Mouse (Mus musculus) ES-E14 (cell line): ENCODE data around the gene Ndufc1. TPM values are rescaled to one million over a fixed set of nuclear protein-coding genes. Genes with fewer than 3 reads are reported as not detected.

Source experiments
- total RNA-seq: library from RNA; depleted of rRNA; stranded (reverse); fragments of 300-350 nt; gene quantifications from 2 replicates; pipeline ENCODE4 v1.2.3, GENCODE M21; 2012; rRNA removed

The Ndufc1 gene
- total RNA-seq, 1 experiment = 231 TPM

Other genes with a start within 250 kb of the Ndufc1 start
- 39.3 and 53.4 TPM in 2 replicates for gene Noct, start 184.5 kb downstream of the Ndufc1 start, total RNA-seq
- 26.7 and 28.4 TPM in 2 replicates for gene Elf2, start 68.3 kb downstream of the Ndufc1 start, total RNA-seq
- gene Mgarp, start 12.2 kb downstream of the Ndufc1 start, total RNA-seq = 12.5 and 17.5 TPM in 2 replicates
- gene Naa15, start 6.2 kb upstream of the Ndufc1 start, total RNA-seq = 43.7 and 53.4 TPM in 2 replicates
- gene Rab33b, start 74.9 kb upstream of the Ndufc1 start, total RNA-seq = 4.0 and 7.5 TPM in 2 replicates
- gene Setd7, start 151.9 kb upstream of the Ndufc1 start, total RNA-seq = 14.0 and 17.5 TPM in 2 replicates